Mouse (Mus musculus) embryo, embryonic 11 days (tissue): ENCODE measurements at regions not wholly inside any gene's neighbourhood (a gene's known extent, or its start where the extent isn't known, plus 50 kb on each side); places are given as distances from the start of the nearest gene placed in this dataset.

Source experiments
- DNase-seq: peaks from one replicate; pipeline ENCODE4 v3.0.0-alpha.2; 2015

DNA sequence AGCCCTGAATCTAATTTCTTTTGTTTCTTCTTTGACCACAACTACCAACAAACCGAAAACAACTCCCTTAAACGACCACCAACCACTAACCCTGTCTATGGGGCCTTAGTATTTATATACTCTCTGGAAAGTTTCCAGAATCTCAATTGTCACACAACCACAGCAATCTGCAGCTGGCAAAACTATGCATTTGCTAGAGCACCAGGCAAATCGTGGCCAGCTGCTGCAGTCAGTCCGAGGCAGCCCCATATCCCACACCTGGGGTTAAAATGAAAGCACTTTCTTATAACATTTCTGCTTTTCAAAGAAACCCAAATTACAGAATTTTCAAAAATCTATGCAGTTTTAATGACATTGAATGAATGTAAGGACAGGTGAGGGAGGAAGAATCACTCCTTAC, 63.8 kb upstream of the Thpo start:
- DNase-seq, result no peak

DNA sequence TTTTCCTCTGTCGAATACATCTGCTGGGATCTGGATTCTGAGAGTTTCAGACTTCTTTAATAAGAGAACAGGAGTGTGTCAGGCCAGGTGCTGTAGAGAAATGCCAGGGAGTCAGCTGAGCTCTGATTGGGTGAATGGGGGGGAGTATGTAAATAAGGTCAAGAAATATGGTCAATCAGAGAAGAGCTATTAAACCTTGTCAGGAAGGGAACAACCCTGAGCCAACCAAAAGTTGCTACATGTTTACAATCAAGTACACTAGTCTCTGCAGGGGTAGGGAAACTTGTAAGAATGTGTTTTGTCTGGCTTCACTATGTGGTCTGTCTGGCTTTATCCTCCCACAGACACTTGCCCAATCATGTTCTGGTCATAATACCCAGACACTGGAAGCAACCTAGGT, 60.4 kb upstream of the Thpo start:
- no peak for DNase-seq
